Mouse (Mus musculus): Measurements from ENCODE around the gene Rgs9. TPM values are rescaled to one million over a fixed set of nuclear protein-coding genes. Genes with fewer than 3 reads are reported as not detected.

The Rgs9 gene
- polyA plus RNA-seq, 1 experiment from 2014 or later: 1.1 TPM

GRCm38 (mm10) chr11:109240126-109240525 lies 57.8 kb downstream of the Rgs9 start:
- H3K27me3 ChIP-seq (replicated peaks): peaks cover 14% of the 10 kb centered on the region
- H3K4me1 ChIP-seq (replicated peaks): no peaks in the 10 kb centered on the region
- no peak overlapping the region for H3K27ac ChIP-seq (ENCODE audit: poor library complexity, severe bottlenecking)
- no peaks in the 10 kb centered on the region for H3K9me3 ChIP-seq (replicated peaks)
- H3K4me2 ChIP-seq: no peak overlapping the region
- H3K9ac ChIP-seq: no peak overlapping the region
- no peak for ATAC-seq (ENCODE audit: insufficient number of reproducible peaks, low FRiP score)
- no peak overlapping the region for H3K4me3 ChIP-seq
- no peaks in the 10 kb centered on the region for H3K36me3 ChIP-seq
- 56% methylated on average over 4 of the region's 4 CpGs for WGBS

GRCm38 (mm10) chr11:109238671-109239070 lies 59.3 kb downstream of the Rgs9 start:
- no peak overlapping the region for H3K4me3 ChIP-seq
- H3K27me3 ChIP-seq (replicated peaks): peaks cover 9% of the 10 kb centered on the region
- H3K4me2 ChIP-seq: no peak overlapping the region
- no peaks in the 10 kb centered on the region for H3K36me3 ChIP-seq
- ATAC-seq (ENCODE audit: insufficient number of reproducible peaks, low FRiP score): no peak
- no peaks in the 10 kb centered on the region for H3K4me1 ChIP-seq (replicated peaks)
- no peaks in the 10 kb centered on the region for H3K9me3 ChIP-seq (replicated peaks)
- no peak overlapping the region for H3K9ac ChIP-seq
- WGBS: 72% methylated on average over 6 of the region's 6 CpGs
- no peak overlapping the region for H3K27ac ChIP-seq (ENCODE audit: poor library complexity, severe bottlenecking)

DNA sequence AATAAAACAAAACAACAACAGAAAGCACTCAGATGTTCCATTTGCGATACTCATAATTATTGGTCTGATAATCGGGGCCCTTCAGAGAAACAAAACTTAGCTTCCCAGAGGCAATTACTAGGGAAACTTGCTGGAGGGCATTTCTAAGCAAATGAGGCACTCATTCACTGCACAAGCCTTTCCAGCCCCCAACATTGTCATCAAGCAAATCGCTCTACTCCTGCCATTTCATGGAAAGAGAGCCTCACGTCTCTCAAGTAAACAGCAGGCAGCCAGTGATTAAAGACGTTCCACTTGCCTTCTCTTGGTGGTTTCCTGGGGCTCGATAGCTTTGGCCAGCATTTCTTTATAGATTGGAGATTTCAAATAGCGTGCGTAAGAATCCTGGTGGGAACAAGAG lies 60.1 kb downstream of the Rgs9 start:
- H3K9me3 ChIP-seq (replicated peaks): no peaks in the 10 kb centered on the region
- no peak overlapping the region for H3K27ac ChIP-seq (ENCODE audit: poor library complexity, severe bottlenecking)
- no peak overlapping the region for H3K4me2 ChIP-seq
- no peak for ATAC-seq (ENCODE audit: insufficient number of reproducible peaks, low FRiP score)
- no peaks in the 10 kb centered on the region for H3K36me3 ChIP-seq
- no peak overlapping the region for H3K9ac ChIP-seq
- H3K27me3 ChIP-seq (replicated peaks): peaks cover 9% of the 10 kb centered on the region
- 63% methylated on average over 8 of the region's 8 CpGs for WGBS
- H3K4me3 ChIP-seq: no peak overlapping the region
- no peaks in the 10 kb centered on the region for H3K4me1 ChIP-seq (replicated peaks)

- 67% methylated on average over 3 of the region's 3 CpGs for WGBS
- Histone ChIP-seq H3K9me3 (replicated peaks) (no peaks in the 10 kb centered on the region), H3K9ac (no peak overlapping the region), H3K4me1 (replicated peaks) (no peaks in the 10 kb centered on the region), H3K4me2 (no peak overlapping the region), H3K27ac (ENCODE audit: poor library complexity, severe bottlenecking) (no peak overlapping the region), H3K27me3 (replicated peaks) (peaks cover 5% of the 10 kb centered on the region; the same call in 1 of the 2 replicates), H3K4me3 (no peak overlapping the region), H3K36me3 (no peaks in the 10 kb centered on the region)
- ATAC-seq (ENCODE audit: insufficient number of reproducible peaks, low FRiP score): no peak
Observed at GRCm38 (mm10) chr11:109233627-109234026, 64.3 kb downstream of the Rgs9 start.

DNA sequence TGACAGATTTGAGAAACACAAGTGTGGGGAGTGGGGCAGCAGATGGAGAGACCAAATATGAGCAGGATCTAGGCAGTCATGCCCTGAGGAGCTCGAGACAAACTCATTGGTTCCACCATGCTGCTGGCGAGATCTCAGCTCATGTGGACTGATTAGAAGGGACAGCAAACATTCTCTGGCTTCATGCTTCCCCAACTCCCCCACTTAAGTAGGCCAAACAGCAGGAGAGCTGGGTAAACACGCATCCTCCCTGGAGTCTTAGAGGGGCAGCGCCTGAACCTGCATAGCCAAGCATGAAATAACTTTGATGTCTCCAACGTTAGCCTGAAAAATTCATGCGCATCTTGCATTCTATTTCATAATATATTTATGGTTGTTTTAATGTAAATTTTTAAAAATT lies 65.1 kb downstream of the Rgs9 start:
- Histone ChIP-seq H3K9ac (no peak overlapping the region), H3K27me3 (replicated peaks) (0 out of 2 replicates have a peak, but pooled peaks cover 5% of the 10 kb centered on the region), H3K4me1 (replicated peaks) (no peaks in the 10 kb centered on the region), H3K36me3 (no peaks in the 10 kb centered on the region), H3K4me3 (no peak overlapping the region), H3K4me2 (no peak overlapping the region), H3K9me3 (replicated peaks) (no peaks in the 10 kb centered on the region), H3K27ac (ENCODE audit: poor library complexity, severe bottlenecking) (no peak overlapping the region)
- WGBS: 78% methylated on average over 6 of the region's 6 CpGs
- no peak for ATAC-seq (ENCODE audit: insufficient number of reproducible peaks, low FRiP score)

GRCm38 (mm10) chr11:109227139-109227538 lies 70.8 kb downstream of the Rgs9 start:
- Histone ChIP-seq H3K9ac (no peak overlapping the region), H3K36me3 (no peaks in the 10 kb centered on the region), H3K4me2 (no peak overlapping the region), H3K4me3 (no peak overlapping the region), H3K4me1 (replicated peaks) (no peaks in the 10 kb centered on the region), H3K27ac (ENCODE audit: poor library complexity, severe bottlenecking) (no peak overlapping the region), H3K27me3 (replicated peaks) (0 out of 2 replicates have a peak, but pooled peaks cover 3% of the 10 kb centered on the region), H3K9me3 (replicated peaks) (no peaks in the 10 kb centered on the region)
- WGBS: 81% methylated on average over 12 of the region's 12 CpGs
- no peak for ATAC-seq (ENCODE audit: insufficient number of reproducible peaks, low FRiP score)

GRCm38 (mm10) chr11:109221209-109222007 lies 76.5 kb downstream of the Rgs9 start:
- Histone ChIP-seq H3K36me3 (no peaks in the 10 kb centered on the region), H3K4me3 (no peak overlapping the region), H3K4me2 (no peak overlapping the region), H3K4me1 (replicated peaks) (no peaks in the 10 kb centered on the region), H3K27me3 (replicated peaks) (peaks cover 16% of the 10 kb centered on the region), H3K9me3 (replicated peaks) (no peaks in the 10 kb centered on the region), H3K9ac (no peak overlapping the region), H3K27ac (ENCODE audit: poor library complexity, severe bottlenecking) (no peak overlapping the region)
- ATAC-seq (ENCODE audit: insufficient number of reproducible peaks, low FRiP score): no peak
- WGBS: 30% methylated on average over 4 of the region's 4 CpGs

DNA sequence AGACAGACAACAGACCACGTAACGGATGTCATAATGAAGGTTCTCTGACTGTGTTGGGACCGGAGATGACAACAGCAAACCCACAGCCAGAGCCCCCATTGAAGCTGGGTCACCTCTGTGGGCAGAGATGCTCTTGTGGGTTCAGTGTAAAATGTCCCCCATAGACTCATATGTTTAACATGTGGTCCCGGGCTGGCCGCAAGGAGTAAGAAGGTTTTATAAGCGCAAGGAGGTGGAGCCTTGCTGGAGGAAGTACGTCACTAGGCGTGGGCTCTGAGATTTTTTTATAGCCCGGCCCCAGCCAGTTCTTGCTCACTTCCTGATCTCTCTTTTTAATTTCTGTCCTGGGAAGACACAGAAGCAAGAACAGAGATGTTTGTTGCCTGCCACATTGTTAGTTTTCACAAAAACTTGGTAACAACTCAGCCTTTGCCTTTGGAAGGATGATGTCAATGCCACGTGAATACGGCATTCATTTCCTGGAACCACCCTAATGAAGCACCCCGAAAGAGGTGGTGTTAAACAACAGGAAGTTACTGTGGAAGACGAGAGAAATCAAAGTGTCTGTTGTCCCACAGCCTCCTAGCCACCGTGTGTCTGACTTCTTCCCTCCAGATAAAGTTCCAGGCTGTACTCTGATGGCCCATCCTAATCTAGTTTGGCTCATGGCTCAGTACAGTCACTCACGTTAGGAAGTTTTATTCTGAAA lies 79.1 kb downstream of the Rgs9 start:
- H3K36me3 ChIP-seq: no peaks in the 10 kb centered on the region
- H3K4me3 ChIP-seq: no peak overlapping the region
- peaks cover 16% of the 10 kb centered on the region for H3K27me3 ChIP-seq (replicated peaks)
- H3K9ac ChIP-seq: no peak overlapping the region
- no peaks in the 10 kb centered on the region for H3K4me1 ChIP-seq (replicated peaks)
- H3K4me2 ChIP-seq: no peak overlapping the region
- H3K9me3 ChIP-seq (replicated peaks): no peaks in the 10 kb centered on the region
- no peak for ATAC-seq (ENCODE audit: insufficient number of reproducible peaks, low FRiP score)
- H3K27ac ChIP-seq (ENCODE audit: poor library complexity, severe bottlenecking): no peak overlapping the region
- WGBS: 75% methylated on average over 15 of the region's 15 CpGs

GRCm38 (mm10) chr11:109217827-109218536 lies 79.9 kb downstream of the Rgs9 start:
- Histone ChIP-seq H3K9ac (no peak overlapping the region), H3K4me3 (no peak overlapping the region), H3K4me2 (no peak overlapping the region), H3K27me3 (replicated peaks) (peaks cover 16% of the 10 kb centered on the region), H3K9me3 (replicated peaks) (no peaks in the 10 kb centered on the region; the same call in 1 of the 2 replicates), H3K27ac (ENCODE audit: poor library complexity, severe bottlenecking) (no peak overlapping the region), H3K4me1 (replicated peaks) (no peaks in the 10 kb centered on the region), H3K36me3 (no peaks in the 10 kb centered on the region)
- ATAC-seq (ENCODE audit: insufficient number of reproducible peaks, low FRiP score): no peak
- WGBS: 59% methylated on average over 12 of the region's 12 CpGs

GRCm38 (mm10) chr11:109210772-109211171 lies 87.2 kb downstream of the Rgs9 start:
- H3K9ac ChIP-seq: no peak overlapping the region
- no peaks in the 10 kb centered on the region for H3K27me3 ChIP-seq (replicated peaks)
- no peak overlapping the region for H3K4me2 ChIP-seq
- WGBS: 34% methylated on average over 11 of the region's 11 CpGs
- peaks cover 12% of the 10 kb centered on the region for H3K4me1 ChIP-seq (replicated peaks)
- no peak for ATAC-seq (ENCODE audit: insufficient number of reproducible peaks, low FRiP score)
- peaks cover 8% of the 10 kb centered on the region; the same call in 1 of the 2 replicates for H3K9me3 ChIP-seq (replicated peaks)
- no peaks in the 10 kb centered on the region for H3K36me3 ChIP-seq
- no peak overlapping the region for H3K4me3 ChIP-seq
- H3K27ac ChIP-seq (ENCODE audit: poor library complexity, severe bottlenecking): no peak overlapping the region

- Histone ChIP-seq H3K36me3 (no peaks in the 10 kb centered on the region), H3K4me2 (no peak overlapping the region), H3K9me3 (replicated peaks) (peaks cover 8% of the 10 kb centered on the region; the same call in 1 of the 2 replicates), H3K4me3 (no peak overlapping the region), H3K27me3 (replicated peaks) (no peaks in the 10 kb centered on the region), H3K27ac (ENCODE audit: poor library complexity, severe bottlenecking) (no peak overlapping the region), H3K9ac (no peak overlapping the region), H3K4me1 (replicated peaks) (peaks cover 12% of the 10 kb centered on the region)
- ATAC-seq (ENCODE audit: insufficient number of reproducible peaks, low FRiP score): no peak
- WGBS: 65% methylated on average over 7 of the region's 7 CpGs
Observed at GRCm38 (mm10) chr11:109210341-109210740, 87.6 kb downstream of the Rgs9 start.

Measured in heart, embryonic 12.5 days (tissue).